ENCODE assay signal across 26 mouse cellular contexts in the genomic region with DNA sequence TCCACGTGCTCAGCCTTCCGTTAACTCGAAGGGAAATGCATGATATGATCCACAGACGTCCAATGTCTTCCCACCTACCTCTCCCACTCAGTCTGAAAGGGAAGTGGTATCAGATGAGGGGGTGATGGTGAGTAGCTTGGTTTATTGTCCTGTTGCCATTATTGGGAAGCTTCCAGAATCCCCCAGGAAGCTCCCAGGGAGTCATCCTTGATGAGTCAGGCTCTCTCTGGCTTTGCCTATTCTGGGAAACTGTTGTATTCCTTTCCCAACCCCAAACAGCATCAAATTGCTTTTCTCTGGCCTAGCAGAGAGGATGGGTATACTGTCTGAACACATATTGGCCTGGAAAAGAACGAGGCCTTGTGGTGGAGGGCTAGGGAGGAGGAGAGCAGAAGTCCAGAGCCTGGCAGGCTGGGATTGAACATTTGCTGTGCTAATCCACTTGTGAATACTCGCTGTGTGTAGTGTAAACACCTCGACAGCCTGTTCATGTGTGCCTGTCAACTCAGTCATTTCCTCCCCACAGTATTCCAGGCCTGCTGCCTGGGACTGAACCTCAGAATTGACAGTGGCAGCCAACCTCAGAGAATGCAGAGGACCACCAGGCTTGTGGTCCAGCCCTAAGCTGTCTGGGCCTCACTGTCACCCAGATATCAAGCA.
A peak's percentile ranks its signal among the peaks of the same experiment; 100 is the strongest.
DNase-seq lines count a peak whose midpoint lies in the region; ATAC-seq and TF ChIP-seq lines count a peak whose summit lies in the region.
"Had no signal": no experiment of that assay in that cellular context is flagged by ENCODE, and none has a peak within 500 bp of the region (broad histone marks: within the 10 kb centered on the region; RNA-seq: fewer than 3 reads in every experiment).

No protein-coding gene starts in this region.

- no peak for TF ChIP-seq EP300 in stomach, postnatal 0 days (optimal IDR thresholded peaks at IDR 0.05)

- ATAC-seq in forebrain, embryonic 14.5 days, result no peak
- ATAC-seq in forebrain, embryonic 11.5 days (replicated peaks; ENCODE audit: low FRiP score), result no peak
- no peak for ATAC-seq in liver, embryonic 13.5 days (ENCODE audit: low read depth)
- ATAC-seq in liver, embryonic 12.5 days, result no peak
- ATAC-seq in stomach, embryonic 14.5 days (ENCODE audit: insufficient number of reproducible peaks, insufficient read depth, low FRiP score, low read depth), result no peak
- no peak for ATAC-seq in stomach, postnatal 0 days (ENCODE audit: low FRiP score, low TSS enrichment)
- ATAC-seq: CD4-positive, CD25-positive, alpha-beta regulatory T cell, adult 4 months; intestine, embryonic 15.5 days had no signal

- no peak overlapping the region for H3K9ac ChIP-seq in forebrain, embryonic 14.5 days (ENCODE audit: low read length)
- no peak overlapping the region for H3K9ac ChIP-seq in forebrain, embryonic 11.5 days (ENCODE audit: low read length)
- no peak overlapping the region for H3K9ac ChIP-seq in liver, embryonic 13.5 days
- no peak overlapping the region for H3K9ac ChIP-seq in liver, embryonic 12.5 days
- H3K9ac ChIP-seq in stomach, embryonic 14.5 days (replicated peaks; ENCODE audit: low read depth, low read length), result no peak overlapping the region
- no peak overlapping the region for H3K9ac ChIP-seq in stomach, postnatal 0 days (ENCODE audit: low read length)
- H3K9ac ChIP-seq: limb, embryonic 12.5 days had no signal

- no peak overlapping the region for H3K27ac ChIP-seq in forebrain, embryonic 14.5 days (ENCODE audit: low read depth, low read length)
- H3K27ac ChIP-seq in forebrain, embryonic 11.5 days (ENCODE audit: low read depth, low read length), result no peak overlapping the region
- H3K27ac ChIP-seq in liver, embryonic 13.5 days, result no peak overlapping the region
- H3K27ac ChIP-seq in liver, embryonic 12.5 days, result no peak overlapping the region
- peak overlapping the region; percentile 39; the same call in 1 of the 2 replicates for H3K27ac ChIP-seq in stomach, embryonic 14.5 days (ENCODE audit: low read length)
- H3K27ac ChIP-seq in stomach, postnatal 0 days (replicated peaks), result no peak overlapping the region
- H3K27ac ChIP-seq: embryonic facial prominence, embryonic 10.5 days; hindbrain, embryonic 10.5 days; intestine, embryonic 15.5 days; limb, embryonic 12.5 days had no signal

- no peak overlapping the region for H3K4me2 ChIP-seq in forebrain, embryonic 14.5 days (ENCODE audit: low read length)
- H3K4me2 ChIP-seq in forebrain, embryonic 11.5 days (ENCODE audit: low read depth, low read length, severe bottlenecking), result no peak overlapping the region
- 0 out of 2 replicates have a peak overlapping the region, but pooled peaks have one; percentile 93 for H3K4me2 ChIP-seq in liver, embryonic 13.5 days
- H3K4me2 ChIP-seq in liver, embryonic 12.5 days, result no peak overlapping the region
- no peak overlapping the region for H3K4me2 ChIP-seq in stomach, embryonic 14.5 days (replicated peaks; ENCODE audit: low read depth, low read length)
- H3K4me2 ChIP-seq in stomach, postnatal 0 days (replicated peaks; ENCODE audit: low read depth), result no peak overlapping the region

- H3K4me1 ChIP-seq in forebrain, embryonic 14.5 days (ENCODE audit: control insufficient read depth, insufficient read depth, low read length), result peaks cover 17% of the 10 kb centered on the region
- H3K4me1 ChIP-seq in forebrain, embryonic 11.5 days (replicated peaks; ENCODE audit: control insufficient read depth, insufficient read depth, low read length), result peaks cover 12% of the 10 kb centered on the region
- peaks cover 45% of the 10 kb centered on the region for H3K4me1 ChIP-seq in liver, embryonic 13.5 days (replicated peaks)
- H3K4me1 ChIP-seq in liver, embryonic 12.5 days, result peaks cover 44% of the 10 kb centered on the region
- peaks cover 31% of the 10 kb centered on the region for H3K4me1 ChIP-seq in stomach, embryonic 14.5 days (ENCODE audit: control insufficient read depth, insufficient read depth, low read length)
- peaks cover 8% of the 10 kb centered on the region; the same call in 1 of the 2 replicates for H3K4me1 ChIP-seq in stomach, postnatal 0 days (replicated peaks; ENCODE audit: control insufficient read depth, insufficient read depth)

- H3K4me3 ChIP-seq in forebrain, embryonic 14.5 days (ENCODE audit: low read depth, low read length), result no peak overlapping the region
- no peak overlapping the region for H3K4me3 ChIP-seq in forebrain, embryonic 11.5 days (ENCODE audit: low read depth, low read length)
- no peak overlapping the region for H3K4me3 ChIP-seq in liver, embryonic 13.5 days (replicated peaks)
- no peak overlapping the region for H3K4me3 ChIP-seq in liver, embryonic 12.5 days
- no peak overlapping the region for H3K4me3 ChIP-seq in stomach, embryonic 14.5 days (ENCODE audit: low read depth, low read length)
- H3K4me3 ChIP-seq in stomach, postnatal 0 days (ENCODE audit: low read depth, low read length), result no peak overlapping the region

- peak; percentile 60 for DNase-seq in forebrain, embryonic 14.5 days (ENCODE audit: low spot score)
- no peak for DNase-seq in forebrain, embryonic 11.5 days (ENCODE audit: low spot score)
- DNase-seq in liver, embryonic 13.5 days, result no peak
- DNase-seq in stomach, postnatal 0 days (ENCODE audit: low spot score), result no peak
- DNase-seq in gastrocnemius, postnatal 4 days (ENCODE audit: low spot score in 2 of 2), result no peak
- DNase-seq in kidney, adult 9 months, result no peak
- DNase-seq: adrenal gland, postnatal 36 days; cerebellum, adult 11-12 months; gastrocnemius, postnatal 14 days; heart, adult 18-20 months; heart, postnatal 10 days; kidney, postnatal 25 days; lung, adult 2 months; lung, postnatal 14 days; right cerebral cortex, postnatal 14 days; spleen, adult 18-20 months; thymus, adult 2 months; thymus, postnatal 4 days had no signal

- TF ChIP-seq CTCF in stomach, postnatal 0 days (IDR thresholded peaks at IDR 0.05; ENCODE audit: low read depth), result no peak

- H3K36me3 ChIP-seq in forebrain, embryonic 14.5 days (ENCODE audit: control insufficient read depth, insufficient read depth, low read length), result no peaks in the 10 kb centered on the region
- no peaks in the 10 kb centered on the region for H3K36me3 ChIP-seq in forebrain, embryonic 11.5 days (ENCODE audit: control insufficient read depth, insufficient read depth, low read length)
- no peaks in the 10 kb centered on the region for H3K36me3 ChIP-seq in liver, embryonic 13.5 days
- no peaks in the 10 kb centered on the region for H3K36me3 ChIP-seq in liver, embryonic 12.5 days
- no peaks in the 10 kb centered on the region for H3K36me3 ChIP-seq in stomach, embryonic 14.5 days (ENCODE audit: control insufficient read depth, insufficient read depth, low read length)
- H3K36me3 ChIP-seq in stomach, postnatal 0 days (ENCODE audit: control insufficient read depth, insufficient read depth, low read length), result no peaks in the 10 kb centered on the region
- H3K36me3 ChIP-seq: embryonic facial prominence, embryonic 10.5 days; heart, embryonic 12.5 days; hindbrain, embryonic 10.5 days; intestine, embryonic 15.5 days; limb, embryonic 12.5 days had no signal

- 55% methylated on average over 7 of the region's 7 CpGs for WGBS in forebrain, embryonic 14.5 days
- 62% methylated on average over 7 of the region's 7 CpGs for WGBS in forebrain, embryonic 11.5 days
- WGBS in liver, embryonic 13.5 days (ENCODE audit: insufficient replicate concordance), result 51% methylated on average over 7 of the region's 7 CpGs
- WGBS in liver, embryonic 12.5 days (ENCODE audit: insufficient replicate concordance), result 55% methylated on average over 7 of the region's 7 CpGs
- WGBS in stomach, embryonic 14.5 days, result 46% methylated on average over 7 of the region's 7 CpGs
- 50% methylated on average over 7 of the region's 7 CpGs for WGBS in stomach, postnatal 0 days

- H3K27me3 ChIP-seq in forebrain, embryonic 14.5 days (replicated peaks; ENCODE audit: control insufficient read depth, insufficient read depth, low read length), result peaks cover 12% of the 10 kb centered on the region; the same call in 1 of the 2 replicates
- H3K27me3 ChIP-seq in forebrain, embryonic 11.5 days (ENCODE audit: control insufficient read depth, insufficient read depth, low read length), result peaks cover 21% of the 10 kb centered on the region
- peaks cover 74% of the 10 kb centered on the region for H3K27me3 ChIP-seq in liver, embryonic 13.5 days
- peaks cover 89% of the 10 kb centered on the region for H3K27me3 ChIP-seq in liver, embryonic 12.5 days (replicated peaks)
- H3K27me3 ChIP-seq in stomach, embryonic 14.5 days (ENCODE audit: control insufficient read depth, insufficient read depth, low read length), result 0 out of 2 replicates have a peak, but pooled peaks cover 4% of the 10 kb centered on the region
- H3K27me3 ChIP-seq in stomach, postnatal 0 days (ENCODE audit: control insufficient read depth, insufficient read depth, low read length), result no peaks in the 10 kb centered on the region

- H3K9me3 ChIP-seq in forebrain, embryonic 14.5 days (replicated peaks; ENCODE audit: control insufficient read depth, low read length), result no peaks in the 10 kb centered on the region
- H3K9me3 ChIP-seq in forebrain, embryonic 11.5 days (ENCODE audit: control insufficient read depth, low read length), result no peaks in the 10 kb centered on the region; the same call in 1 of the 2 replicates
- H3K9me3 ChIP-seq in liver, embryonic 13.5 days (replicated peaks), result no peaks in the 10 kb centered on the region
- no peaks in the 10 kb centered on the region for H3K9me3 ChIP-seq in liver, embryonic 12.5 days (replicated peaks)
- no peaks in the 10 kb centered on the region for H3K9me3 ChIP-seq in stomach, embryonic 14.5 days (ENCODE audit: control insufficient read depth, low read depth, low read length)
- no peaks in the 10 kb centered on the region for H3K9me3 ChIP-seq in stomach, postnatal 0 days (ENCODE audit: control insufficient read depth, low read length)
- H3K9me3 ChIP-seq: hindbrain, embryonic 10.5 days; intestine, embryonic 15.5 days; limb, embryonic 12.5 days had no signal
